Mouse (Mus musculus) CD4-positive, CD25-positive, alpha-beta regulatory T cell, adult 4 months (primary cell): ENCODE measurements around the gene Pold4. TPM values are rescaled to one million over a fixed set of nuclear protein-coding genes. Genes with fewer than 3 reads are reported as not detected.

ENCODE experiments used
- ATAC-seq: one replicate; pipeline ENCODE4 v1.8.0; 2017
- polyA plus RNA-seq, 2 experiments: library from polyadenylated mRNA; unstranded; fragments of 100-300 nt; shearing (Covaris generic); gene quantifications; one replicate each; pipeline ENCODE4 v1.2.1; 2017

Pold4 gene
- polyA plus RNA-seq, 2 experiments from 2014 or later: 117 to 127 TPM

DNA sequence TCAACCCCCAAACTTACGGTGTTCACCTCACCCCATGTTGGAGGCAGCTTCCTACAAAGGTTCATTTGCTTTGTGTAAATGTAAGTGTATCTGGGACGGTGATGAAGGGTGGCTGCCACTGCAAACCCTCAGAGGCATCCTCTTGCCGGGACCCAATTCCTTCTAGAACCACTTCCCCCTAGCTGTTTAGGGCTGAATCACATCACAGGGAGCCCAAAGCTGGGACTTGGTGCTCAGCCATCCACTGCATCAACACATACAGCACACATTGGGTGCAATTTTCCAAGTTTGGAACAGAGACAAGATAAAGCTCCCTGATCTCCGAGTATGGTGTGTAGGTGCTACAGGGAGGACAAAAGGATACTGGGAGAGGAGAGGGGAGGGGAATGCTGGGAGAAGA is 26.8 kb upstream of the Pold4 start:
- ATAC-seq: no peak

DNA sequence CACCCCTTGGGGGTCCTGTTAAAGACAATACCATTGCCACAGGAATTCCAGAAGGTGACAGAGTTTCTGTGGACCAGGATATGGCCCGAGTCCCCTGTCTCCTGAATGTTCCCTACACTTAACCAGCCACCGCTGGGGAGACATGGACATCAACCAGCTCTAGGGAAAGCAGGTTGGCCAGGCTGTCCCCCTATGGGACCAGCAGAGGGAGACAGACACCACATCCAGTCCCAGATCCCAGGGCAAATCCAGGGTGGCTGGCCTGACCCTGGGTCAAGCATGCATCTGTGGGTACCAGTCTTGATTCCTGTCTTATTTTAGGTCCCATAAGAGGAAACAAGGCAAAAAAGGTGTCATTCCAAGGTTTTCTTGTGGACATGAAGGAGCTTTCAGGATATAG is 24.7 kb upstream of the Pold4 start:
- no peak for ATAC-seq

DNA sequence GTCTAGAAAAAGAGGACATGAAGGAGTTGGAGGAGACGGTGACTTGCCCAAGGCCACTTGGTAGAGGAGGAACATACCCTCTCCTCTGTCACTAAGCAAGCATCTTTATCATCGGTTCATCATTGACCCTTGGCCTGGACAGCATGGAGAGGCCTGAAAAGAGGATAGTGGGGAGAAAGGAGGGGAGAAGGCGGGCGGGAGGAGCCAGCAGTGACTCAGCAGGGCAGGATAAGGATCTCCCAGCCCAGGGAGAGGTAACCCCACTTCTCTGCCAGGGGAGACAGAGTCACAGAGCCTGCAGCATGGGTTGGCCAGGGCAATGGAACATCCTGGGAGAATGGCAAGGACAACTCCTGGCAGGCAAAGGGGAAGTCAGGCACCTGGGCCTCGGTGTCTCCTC is 23.1 kb upstream of the Pold4 start:
- no peak for ATAC-seq

DNA sequence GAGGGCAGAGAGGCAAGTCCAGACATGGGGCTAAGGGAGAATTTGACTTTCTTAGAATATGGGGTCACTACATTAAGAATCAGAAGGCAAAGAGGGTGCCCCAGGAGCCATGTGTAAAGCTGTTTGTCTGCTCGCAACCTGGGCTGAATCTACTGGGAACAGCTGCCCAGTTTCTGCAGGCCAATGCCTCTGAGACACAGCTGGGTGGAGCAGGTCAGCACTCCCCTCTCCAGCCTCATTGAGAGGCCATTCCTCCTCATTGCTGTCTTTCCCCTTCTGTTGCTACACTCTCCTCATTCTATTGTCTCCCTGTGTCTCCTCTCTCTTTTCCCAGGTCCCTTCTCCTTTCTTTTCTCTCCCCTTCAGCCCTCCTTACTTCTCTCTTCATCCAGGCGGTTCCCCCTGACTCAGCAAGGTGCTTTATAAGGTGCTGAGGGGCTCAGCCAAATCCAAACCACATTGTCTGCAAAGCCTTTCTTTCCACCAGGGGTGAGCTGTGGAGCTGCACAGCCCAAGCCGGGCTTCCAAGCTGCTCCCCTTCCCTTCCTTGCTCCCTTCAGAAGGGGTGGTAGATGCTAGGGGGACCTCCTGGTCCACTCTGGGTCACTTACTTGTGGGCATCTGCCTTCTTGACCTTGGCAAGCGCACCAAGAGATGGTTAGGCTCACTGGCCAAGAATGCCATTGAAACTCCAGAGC is 19.7 kb upstream of the Pold4 start:
- ATAC-seq: no peak

DNA sequence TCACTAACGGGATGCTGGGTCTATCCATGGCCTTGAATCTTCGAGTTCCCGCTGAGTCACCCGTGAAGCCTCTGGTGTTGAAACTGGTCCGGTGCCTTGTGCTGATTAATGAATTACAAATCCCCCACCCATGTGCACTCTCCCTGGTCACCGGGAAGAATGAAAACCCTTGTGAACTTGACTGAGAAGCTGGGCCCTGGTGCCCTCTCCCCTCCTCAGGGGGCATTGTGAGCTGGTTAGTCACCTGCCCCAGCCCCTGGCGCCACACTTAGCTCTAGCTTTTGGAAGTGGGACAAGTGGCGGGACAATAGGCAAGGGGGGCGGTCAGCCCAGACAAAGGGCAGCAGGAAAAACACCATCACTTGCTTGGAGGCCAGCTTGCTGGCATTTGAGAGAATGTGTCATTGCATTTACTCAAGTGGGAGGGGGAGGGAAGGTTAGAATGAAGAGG is 18.1 kb upstream of the Pold4 start:
- no peak for ATAC-seq

DNA sequence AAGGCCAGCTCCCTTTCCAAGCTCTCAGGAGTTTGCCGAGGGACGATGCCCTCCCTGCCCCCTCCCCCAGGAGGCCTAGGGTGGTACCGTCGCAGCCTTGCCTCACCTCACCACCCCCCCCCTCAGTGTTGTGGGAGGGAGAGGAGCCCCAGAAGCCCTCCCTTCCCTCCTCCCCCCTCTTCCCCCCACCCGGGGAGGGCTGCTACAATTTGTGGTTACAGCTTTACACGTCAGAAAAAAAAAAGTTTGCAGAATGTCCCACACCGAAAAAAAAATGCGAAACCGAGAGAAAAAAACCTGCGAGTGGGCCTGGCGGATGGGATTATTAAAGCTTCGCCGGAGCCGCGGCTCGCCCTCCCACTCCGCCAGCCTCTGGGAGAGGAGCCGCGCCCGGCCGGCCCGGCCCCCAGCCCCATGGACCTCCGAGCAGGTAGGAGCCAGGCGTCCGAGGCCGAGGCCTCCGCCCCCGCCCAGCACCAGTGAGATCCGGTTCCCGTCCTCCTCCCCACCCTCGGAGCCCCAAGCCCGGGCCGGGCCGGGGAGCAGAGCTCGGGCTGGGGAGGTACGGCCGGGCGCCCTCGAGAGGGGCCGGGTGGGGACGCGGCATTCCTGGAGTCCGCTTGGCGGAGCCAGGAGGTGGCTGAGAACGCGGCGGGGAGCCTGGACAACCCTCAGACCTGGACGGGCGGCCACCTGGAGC is 17.5 kb upstream of the Pold4 start, which contains the start of the genes Clcf1 and AC109138.7:
Clcf1 (plus strand) TSS at position 168 of the 700 bp plus-strand sequence.
AC109138.7 (plus strand) TSS at position 287 of the 700 bp plus-strand sequence.
- peak; percentile 75 for ATAC-seq

DNA sequence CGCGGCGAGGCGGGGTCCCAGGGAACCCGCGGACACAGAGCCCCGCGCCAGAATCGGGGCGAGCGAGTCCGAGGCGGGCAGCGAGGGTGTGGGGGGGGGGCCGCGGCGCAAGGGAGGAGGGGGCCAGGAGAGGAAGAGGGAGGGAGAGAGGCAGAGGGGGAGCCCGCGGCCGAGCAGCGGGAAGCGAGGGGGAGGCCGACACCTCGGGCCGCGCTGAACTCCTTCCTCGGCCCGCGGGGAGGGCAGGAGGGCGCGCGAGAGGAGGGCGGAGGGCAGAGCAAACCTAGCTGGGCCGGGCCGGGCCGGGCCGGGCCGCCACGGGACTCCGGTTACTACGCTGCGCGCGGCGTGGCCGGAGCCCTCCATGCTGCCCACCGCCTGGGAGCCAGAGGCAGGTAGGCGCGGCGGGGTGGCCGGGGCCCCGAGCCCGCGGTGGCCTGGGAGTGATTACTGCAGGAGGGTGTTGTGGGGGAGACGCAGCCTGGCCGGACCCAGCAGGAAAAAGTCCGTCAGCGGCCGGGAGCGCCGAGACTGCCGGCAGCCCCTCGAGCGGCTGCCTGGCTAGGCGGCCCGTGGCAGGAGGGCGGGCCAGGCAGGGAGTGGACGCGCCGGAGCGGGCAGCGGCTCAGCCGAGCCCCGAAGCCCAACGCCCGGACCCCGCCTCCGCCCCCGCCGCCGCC is 16.8 kb upstream of the Pold4 start:
- ATAC-seq: no peak

DNA sequence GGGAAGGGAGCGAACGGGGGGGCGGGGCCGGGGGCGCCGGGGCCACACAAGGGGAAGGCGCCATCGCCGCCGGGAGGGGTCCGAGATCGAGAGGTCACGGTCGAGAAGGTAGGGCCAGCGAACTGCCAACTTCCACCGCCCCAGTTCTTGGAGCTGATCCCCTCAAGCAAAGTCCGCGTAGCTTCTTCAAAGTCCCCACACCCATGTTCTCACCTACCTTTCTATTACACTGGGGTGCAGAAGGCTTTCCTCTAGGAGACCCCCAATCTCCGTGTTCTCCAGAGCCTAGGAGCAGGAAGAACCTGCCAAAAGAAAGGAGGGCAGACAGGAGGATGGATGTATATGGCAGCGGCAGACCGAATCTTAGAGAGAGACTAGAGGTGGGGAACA is 16.3 kb upstream of the Pold4 start:
- ATAC-seq: no peak

DNA sequence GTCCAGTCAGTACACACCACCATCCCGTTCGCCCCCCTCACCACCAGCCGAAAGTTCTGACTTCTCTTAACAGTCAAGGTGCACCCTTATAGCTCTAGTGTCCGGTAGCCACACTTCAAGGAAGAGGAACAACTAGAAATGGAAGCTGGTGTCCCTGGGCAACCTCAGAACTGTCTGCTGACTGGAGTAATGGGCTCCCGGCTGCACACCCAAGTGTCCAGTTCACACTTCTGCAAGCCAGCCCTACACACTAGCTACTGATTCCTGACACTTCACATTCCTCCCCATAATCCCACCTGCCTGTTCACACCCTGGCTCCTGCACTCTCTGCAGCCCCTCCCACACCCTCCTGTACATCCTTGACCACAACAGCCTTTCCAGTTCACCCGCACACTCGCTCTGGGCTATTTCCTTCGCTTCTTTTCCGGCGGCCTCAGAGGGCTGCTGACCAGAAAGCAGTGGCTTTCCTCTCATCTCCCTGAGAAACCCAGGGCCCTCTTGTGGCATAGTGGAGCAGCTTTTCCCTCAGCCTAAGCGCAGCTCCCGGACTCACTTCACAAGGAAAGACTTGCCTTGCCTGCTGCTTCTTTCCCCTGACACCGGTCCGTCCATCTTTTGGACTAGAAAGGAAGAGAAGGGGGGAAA is 15.5 kb upstream of the Pold4 start:
- ATAC-seq: no peak

DNA sequence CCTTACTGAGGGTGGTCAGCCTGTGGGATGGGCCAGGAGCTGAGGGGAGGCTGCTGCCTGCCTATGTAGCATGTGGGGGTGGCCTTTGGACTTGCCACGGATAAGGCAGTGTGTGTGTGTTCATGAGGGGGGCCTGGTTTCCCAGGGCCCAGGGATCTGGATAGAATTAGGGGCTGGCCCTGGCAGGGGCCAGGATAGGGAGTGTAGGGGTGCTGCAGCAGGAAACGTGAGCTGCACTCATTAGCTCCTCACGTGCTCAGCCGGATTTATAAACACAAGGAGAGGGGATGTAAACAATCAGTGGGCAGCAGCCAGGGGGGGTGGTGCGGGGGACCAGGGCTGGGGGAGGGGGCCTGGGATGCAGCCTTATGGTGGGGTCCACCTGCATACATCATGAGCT is 14.6 kb upstream of the Pold4 start:
- ATAC-seq: no peak

DNA sequence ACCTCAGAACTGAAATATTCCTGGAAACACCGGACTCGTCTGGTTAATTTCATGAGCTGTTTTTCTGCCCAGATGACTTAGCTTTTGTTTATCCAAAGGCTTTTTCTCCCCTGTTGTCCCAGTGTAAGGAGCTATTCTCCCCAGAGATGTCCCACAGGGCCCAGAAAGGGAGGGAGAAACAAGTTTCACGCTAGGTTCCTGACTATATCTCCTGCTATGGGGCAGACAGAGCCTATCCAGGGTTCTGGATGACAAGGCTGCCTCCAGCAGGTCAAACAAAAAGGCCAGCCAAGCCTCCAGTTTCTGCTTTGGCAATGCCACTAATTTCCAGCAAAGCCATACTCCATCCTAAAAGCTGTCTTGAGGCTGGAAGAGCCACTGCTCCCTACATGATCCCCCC is 13.8 kb upstream of the Pold4 start:
- no peak for ATAC-seq

DNA sequence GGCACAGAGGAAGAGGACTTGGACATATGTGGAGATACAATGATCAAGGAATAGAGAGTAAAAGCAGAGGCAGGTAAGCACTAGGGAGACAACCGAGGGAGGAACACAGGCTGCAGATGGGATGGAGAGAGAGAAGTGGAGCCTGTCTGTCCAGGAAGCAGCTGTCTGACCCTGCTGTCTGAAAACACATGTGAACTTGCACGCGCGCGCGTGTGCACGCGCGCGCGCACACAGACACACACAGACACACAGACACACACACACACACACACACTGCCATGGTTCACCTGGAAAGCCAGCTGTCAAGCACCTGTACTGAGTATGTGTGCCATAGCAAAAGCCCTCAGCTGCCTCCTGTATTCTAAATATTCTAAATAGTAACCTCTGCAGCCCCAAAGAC is 13.4 kb upstream of the Pold4 start:
- no peak for ATAC-seq

DNA sequence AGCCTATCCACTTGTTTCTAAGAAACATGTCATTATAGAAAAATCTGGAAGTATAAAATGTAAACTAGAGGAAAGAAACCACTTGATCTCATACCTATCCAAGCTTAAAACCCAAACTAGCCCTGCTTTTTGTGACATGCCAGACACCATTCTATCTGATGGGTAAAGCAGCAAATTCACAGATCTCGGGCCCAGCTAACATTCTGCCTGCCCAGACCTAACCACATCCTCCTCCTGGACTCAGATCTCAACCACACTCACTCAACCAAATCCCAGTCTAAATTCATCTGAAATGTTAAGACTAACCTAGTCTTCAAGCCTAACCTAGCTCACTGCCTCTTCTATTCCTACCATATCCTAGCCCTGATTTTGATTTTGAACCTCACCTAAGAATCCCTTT is 12.9 kb upstream of the Pold4 start:
- peak; percentile 45 for ATAC-seq

DNA sequence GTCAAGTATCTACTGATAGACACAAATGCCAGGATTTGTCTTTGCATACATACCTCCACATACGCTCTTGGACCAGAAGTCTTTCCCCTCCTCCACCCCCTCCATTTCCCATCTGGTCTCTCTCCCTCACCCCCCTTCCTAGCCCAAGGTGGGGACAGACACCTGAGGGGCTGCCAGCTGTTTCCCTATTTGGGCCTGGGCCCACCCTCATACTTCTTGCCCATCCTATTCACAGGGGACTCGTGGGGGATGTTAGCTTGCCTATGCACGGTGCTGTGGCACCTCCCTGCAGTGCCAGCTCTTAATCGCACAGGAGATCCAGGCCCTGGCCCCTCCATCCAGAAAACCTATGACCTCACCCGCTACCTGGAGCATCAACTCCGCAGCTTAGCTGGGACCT is 11.8 kb upstream of the Pold4 start:
- no peak for ATAC-seq

DNA sequence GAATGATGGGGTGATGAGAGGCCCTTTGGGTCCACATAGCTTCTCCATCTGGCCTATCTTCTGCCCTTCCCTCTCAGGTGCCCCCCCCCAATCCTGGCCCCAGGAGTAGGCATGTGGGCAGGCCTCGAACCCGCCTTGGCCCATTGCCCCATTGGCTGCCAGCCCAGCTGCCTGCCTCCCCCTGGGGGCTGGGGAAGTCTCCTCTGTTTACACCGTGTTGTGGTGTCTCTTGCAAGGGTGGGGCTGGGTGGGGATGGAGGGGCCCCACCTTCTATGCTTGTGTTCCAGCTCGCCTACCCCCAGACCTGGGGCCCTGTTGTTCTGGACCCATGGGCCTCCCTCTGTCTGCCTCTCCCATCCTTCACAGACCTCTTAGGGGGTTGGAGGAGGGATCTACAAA is 11.3 kb upstream of the Pold4 start:
- ATAC-seq: no peak

DNA sequence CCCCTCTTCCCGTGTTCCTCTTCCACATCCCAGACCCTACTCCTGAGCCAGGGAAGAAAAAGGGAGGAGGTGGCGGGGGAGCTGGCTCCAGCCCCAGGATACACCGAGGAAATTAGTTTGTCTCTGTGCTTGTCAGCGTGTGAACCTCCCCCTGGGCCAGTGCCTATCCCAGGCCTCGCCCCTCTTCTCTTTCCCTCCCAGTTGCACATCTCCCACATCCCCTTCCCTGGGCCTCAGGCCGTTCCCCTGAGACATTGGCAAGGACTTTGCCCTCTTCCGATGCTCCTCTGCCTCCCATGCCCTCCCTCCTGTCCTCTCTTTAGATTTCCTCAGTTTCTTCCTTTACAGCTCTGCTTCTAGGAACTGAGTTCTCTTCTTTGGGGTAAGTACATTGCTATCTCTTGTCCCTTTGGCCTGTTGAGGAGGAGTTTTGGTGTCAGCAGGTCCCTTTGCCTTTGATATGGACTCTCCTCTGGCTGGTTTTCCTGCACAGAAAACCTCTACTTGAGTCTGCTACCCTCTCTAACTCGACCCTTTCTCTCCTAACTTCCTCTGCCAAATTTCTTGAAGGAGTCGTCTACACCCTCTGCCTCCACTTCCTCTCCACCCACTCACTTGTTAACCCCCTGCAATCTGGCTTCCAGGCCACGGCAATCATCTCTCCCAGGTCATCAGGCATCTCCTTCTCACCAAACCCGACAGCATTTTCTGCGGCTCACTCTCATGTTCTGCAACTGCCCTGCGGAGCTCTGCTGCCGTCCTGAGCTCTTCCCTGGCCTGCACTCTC is 10.5 kb upstream of the Pold4 start:
- ATAC-seq: peak; percentile 40

DNA sequence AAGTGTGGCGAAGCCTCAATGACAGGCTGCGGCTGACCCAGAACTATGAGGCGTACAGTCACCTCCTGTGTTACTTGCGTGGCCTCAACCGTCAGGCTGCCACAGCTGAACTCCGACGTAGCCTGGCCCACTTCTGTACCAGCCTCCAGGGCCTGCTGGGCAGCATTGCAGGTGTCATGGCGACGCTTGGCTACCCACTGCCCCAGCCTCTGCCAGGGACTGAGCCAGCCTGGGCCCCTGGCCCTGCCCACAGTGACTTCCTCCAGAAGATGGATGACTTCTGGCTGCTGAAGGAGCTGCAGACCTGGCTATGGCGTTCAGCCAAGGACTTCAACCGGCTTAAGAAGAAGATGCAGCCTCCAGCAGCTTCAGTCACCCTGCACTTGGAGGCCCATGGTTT is 9.5 kb upstream of the Pold4 start:
- ATAC-seq: no peak

DNA sequence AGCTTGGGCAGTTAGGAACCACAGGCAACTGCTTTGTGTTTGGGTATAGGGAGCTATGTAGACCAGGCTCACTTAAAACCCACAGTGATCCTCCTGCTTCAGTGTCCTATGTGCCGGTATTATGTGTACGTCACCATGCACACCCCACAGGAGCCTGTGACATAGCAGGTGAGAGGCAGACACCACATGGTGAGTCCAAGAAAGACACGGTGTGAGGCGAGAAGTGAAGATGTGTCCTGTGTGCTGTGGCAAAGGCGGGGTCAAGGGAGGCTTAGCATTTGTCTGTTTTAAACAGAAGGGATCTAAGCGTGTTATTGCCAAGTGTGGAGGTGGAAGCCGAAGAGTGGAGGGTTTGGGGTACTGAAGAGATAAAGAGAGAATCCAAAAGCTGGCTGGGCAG is 4.9 kb upstream of the Pold4 start:
- ATAC-seq: no peak

DNA sequence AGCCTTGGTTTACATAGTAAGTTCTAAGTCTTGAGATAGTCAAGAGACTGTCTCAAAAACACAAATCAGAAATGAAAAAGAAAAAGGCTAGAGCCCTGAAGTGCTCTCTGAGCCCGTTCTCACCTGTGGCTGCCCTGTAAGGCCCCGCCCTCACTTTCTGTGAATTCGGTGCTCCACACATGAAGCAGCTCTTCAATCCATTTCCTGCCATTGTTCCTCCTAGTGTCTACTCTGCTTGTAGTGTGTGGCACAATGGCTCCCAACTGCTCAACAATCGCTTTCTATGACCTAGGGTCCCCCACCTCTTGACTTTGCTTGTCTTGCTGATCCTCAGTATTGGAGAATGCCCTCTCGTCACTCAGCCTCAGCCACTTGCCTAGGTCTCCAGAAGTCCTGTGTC is 4.3 kb upstream of the Pold4 start:
- ATAC-seq: no peak

DNA sequence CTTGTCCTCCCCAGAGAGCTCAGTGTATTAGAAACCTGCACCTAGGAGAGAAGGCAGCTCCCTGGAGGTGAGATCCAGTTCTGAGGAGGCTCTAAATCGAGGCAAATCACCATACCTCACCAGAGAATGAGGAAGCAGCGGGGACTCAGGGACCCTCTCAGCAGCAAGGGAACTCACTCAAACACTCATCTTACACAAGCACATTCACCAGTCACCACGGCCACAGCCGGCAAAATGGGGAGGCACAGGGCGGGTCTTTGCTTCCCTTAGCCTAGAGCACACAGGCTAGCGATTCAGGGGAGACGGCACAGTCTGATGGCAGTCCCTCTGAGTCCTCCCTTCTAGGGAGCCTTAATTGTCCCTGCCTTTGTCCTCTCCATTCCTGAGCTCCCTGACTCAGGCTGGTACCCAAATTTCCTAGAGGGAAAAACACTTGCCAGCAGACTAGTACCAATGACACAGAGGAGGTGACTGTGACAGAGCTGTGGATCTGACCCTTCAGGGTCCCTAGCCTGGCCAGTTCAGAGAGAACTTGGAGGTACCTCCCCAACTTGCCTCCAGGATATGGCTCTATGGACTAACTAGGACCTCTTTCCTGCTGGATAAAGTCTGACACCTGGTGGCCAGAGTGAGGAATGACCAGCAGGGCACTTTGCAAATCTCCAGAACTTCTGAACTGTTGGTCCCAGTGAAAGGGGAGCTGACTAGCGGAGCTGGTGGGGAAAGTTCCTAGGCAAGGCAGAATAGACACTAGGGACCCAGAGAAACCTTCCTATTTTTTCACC is 3.6 kb upstream of the Pold4 start:
- peak; percentile 14 for ATAC-seq

DNA sequence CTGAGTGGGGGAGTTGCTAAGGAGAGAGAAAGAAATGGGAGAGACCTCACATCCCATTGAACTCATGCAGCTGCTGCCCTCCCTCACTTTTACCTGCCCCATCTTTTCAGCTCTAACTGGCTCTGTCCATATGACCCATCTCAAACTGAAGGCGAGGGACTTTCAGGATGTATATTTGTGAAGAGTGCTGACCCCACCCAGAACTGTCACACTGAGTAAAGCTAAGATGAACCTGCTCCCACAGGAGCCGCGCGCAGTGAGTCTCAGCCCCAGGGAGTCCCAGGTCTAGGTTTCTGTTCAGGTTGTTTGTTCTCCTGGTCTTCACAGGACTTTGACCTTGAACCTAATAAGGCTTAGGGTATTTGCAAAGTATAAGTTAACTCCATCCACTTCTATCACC is 2.8 kb upstream of the Pold4 start:
- no peak for ATAC-seq
